Mouse (Mus musculus) ES-E14 (cell line): ENCODE results near the gene Etnk2.

Experiments
- CHD2 ChIP-seq: IDR thresholded peaks from 2 replicates; pipeline ENCODE4 v1.6.1; 2014; ENCODE audit warnings: mild to moderate bottlenecking, low read depth, low read length, inconsistent platforms
- ZC3H11A ChIP-seq: IDR thresholded peaks from 2 replicates; pipeline ENCODE4 v1.6.1; 2012; ENCODE audit warnings: low read depth, mild to moderate bottlenecking, inconsistent platforms, low read length, borderline replicate concordance
- ZNF384 ChIP-seq: IDR thresholded peaks from 2 replicates; pipeline ENCODE4 v1.6.1; 2012; ENCODE audit warnings: low read depth, low read length, inconsistent platforms

DNA sequence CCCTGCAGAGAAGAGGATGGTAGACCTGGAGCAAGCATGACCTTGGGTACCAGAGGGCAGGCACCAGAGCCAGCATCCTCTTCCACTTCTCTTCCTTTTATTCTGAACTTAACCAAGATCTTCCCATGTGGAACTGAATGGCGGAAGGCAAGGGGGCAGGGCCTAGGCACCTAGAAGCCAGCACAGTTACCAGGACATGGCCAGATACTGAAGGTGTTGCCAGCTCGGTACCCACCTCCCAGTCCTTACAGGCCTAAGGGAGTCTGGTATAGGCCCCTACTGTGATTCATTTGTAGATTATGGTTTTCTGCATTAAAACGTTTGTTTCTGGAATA, 16.6 kb downstream of the Etnk2 start:
- TF ChIP-seq ZNF384 (no peak), CHD2 (no peak), ZC3H11A (no peak)
